Comparison of ENCODE assay signal across 32 mouse cellular contexts in genomic region chr4:59888014-59888413, GRCm38 (mm10). TPM values are rescaled to one million over a fixed set of nuclear protein-coding genes. Genes with fewer than 3 reads are reported as not detected.
DNase-seq lines count a peak whose midpoint lies in the region; ATAC-seq and TF ChIP-seq lines count a peak whose summit lies in the region.
"Had no signal": no experiment of that assay in that cellular context is flagged by ENCODE, and none has a peak within 500 bp of the region (broad histone marks: within the 10 kb centered on the region; RNA-seq: fewer than 3 reads in every experiment).

No protein-coding gene starts in this region.

- no peaks in the 10 kb centered on the region for H3K36me3 ChIP-seq in kidney, adult 2 months (ENCODE audit: control insufficient read depth, insufficient read depth, low read length)
- peaks cover 7% of the 10 kb centered on the region for H3K36me3 ChIP-seq in kidney, postnatal 0 days (ENCODE audit: insufficient read depth, low read length)
- H3K36me3 ChIP-seq: stomach, embryonic 15.5 days had no signal

- H3K4me2 ChIP-seq in kidney, postnatal 0 days (ENCODE audit: low read length): no peak overlapping the region
- H3K4me2 ChIP-seq: forebrain, embryonic 15.5 days; heart, embryonic 13.5 days; hindbrain, embryonic 15.5 days; midbrain, embryonic 15.5 days; neural tube, embryonic 12.5 days; stomach, embryonic 15.5 days had no signal

- no peak overlapping the region for H3K27ac ChIP-seq in kidney, adult 2 months (ENCODE audit: insufficient read depth, low read depth, low read length)
- H3K27ac ChIP-seq in kidney, postnatal 0 days: no peak overlapping the region
- H3K27ac ChIP-seq: embryonic facial prominence, embryonic 10.5 days; forebrain, embryonic 15.5 days; heart, embryonic 13.5 days; hindbrain, embryonic 15.5 days; midbrain, embryonic 15.5 days; neural tube, embryonic 12.5 days; stomach, embryonic 15.5 days had no signal

- intact Hi-C loops in heart, postnatal 25 days (cut with DNase I): no loop called here

- ATAC-seq in common myeloid progenitor, adult 5-6 weeks (replicated peaks; ENCODE audit: low read depth, poor library complexity, severe bottlenecking): peak; percentile 59
- ATAC-seq in kidney, postnatal 0 days (replicated peaks; ENCODE audit: low FRiP score, low read depth): peak; percentile 82
- peak; percentile 52 for ATAC-seq in megakaryocyte, adult 5-6 weeks (ENCODE audit: poor library complexity, severe bottlenecking)
- ATAC-seq: forebrain, embryonic 15.5 days; liver, postnatal 0 days; midbrain, embryonic 15.5 days; Patski had no signal

- WGBS in kidney, adult 2 months: 48% methylated on average over 5 of the region's 5 CpGs
- WGBS in kidney, postnatal 0 days: 30% methylated on average over 5 of the region's 5 CpGs

- no peak overlapping the region for H3K9ac ChIP-seq in kidney, postnatal 0 days (ENCODE audit: low read depth, low read length)
- H3K9ac ChIP-seq: forebrain, embryonic 15.5 days; heart, embryonic 13.5 days; hindbrain, embryonic 15.5 days; liver, postnatal 0 days; midbrain, embryonic 15.5 days; neural tube, embryonic 12.5 days; stomach, embryonic 15.5 days had no signal

- TF ChIP-seq CTCF in kidney, adult 2 months (conservative IDR thresholded peaks at IDR 0.05; ENCODE audit: insufficient read depth, insufficient read length, low read depth, low read length): no peak
- no peak for TF ChIP-seq CTCF in kidney, postnatal 0 days (IDR thresholded peaks at IDR 0.05; ENCODE audit: low read depth)

- no peak overlapping the region for H3K4me3 ChIP-seq in kidney, adult 2 months (ENCODE audit: insufficient read depth, low read depth, low read length)
- H3K4me3 ChIP-seq in kidney, postnatal 0 days (replicated peaks; ENCODE audit: low read depth, low read length): no peak overlapping the region
- H3K4me3 ChIP-seq: embryonic facial prominence, embryonic 10.5 days; forebrain, embryonic 15.5 days; heart, embryonic 13.5 days; hindbrain, embryonic 15.5 days; midbrain, embryonic 15.5 days; neural tube, embryonic 12.5 days; stomach, embryonic 15.5 days had no signal

- no peaks in the 10 kb centered on the region for H3K27me3 ChIP-seq in kidney, adult 2 months (replicated peaks; ENCODE audit: control insufficient read depth, insufficient read depth, low read length)
- H3K27me3 ChIP-seq in kidney, postnatal 0 days (ENCODE audit: insufficient read depth, low read length): no peaks in the 10 kb centered on the region
- H3K27me3 ChIP-seq: forebrain, embryonic 15.5 days; heart, embryonic 13.5 days; hindbrain, embryonic 15.5 days; midbrain, embryonic 15.5 days; neural tube, embryonic 12.5 days; Patski; stomach, embryonic 15.5 days had no signal

- peak; percentile 84 for DNase-seq in kidney, adult 2 months
- DNase-seq in kidney, postnatal 0 days (ENCODE audit: low spot score): peak; percentile 36
- no peak for DNase-seq in cerebellum, postnatal 4 days (ENCODE audit: low spot score in 2 of 2)
- no peak for DNase-seq in lung, adult 18-20 months
- no peak for DNase-seq in retina, postnatal 1 day
- DNase-seq in heart, postnatal 25 days (ENCODE audit: low spot score): no peak
- DNase-seq: cerebellum, adult 8-10 months; gastrocnemius, postnatal 14 days; heart, adult 18-20 months; heart, postnatal 14 days; layer of hippocampus, postnatal 36 days; liver, postnatal 0 days; lung, postnatal 10 days; right cerebral cortex, postnatal 4 days; thymus, postnatal 36 days had no signal

- TF ChIP-seq POLR2A in kidney, adult 2 months (IDR thresholded peaks at IDR 0.05; ENCODE audit: low read depth, low read length): no peak

- no peaks in the 10 kb centered on the region for H3K9me3 ChIP-seq in kidney, postnatal 0 days (replicated peaks; ENCODE audit: low read length)
- H3K9me3 ChIP-seq: embryonic facial prominence, embryonic 10.5 days; forebrain, embryonic 15.5 days; heart, embryonic 13.5 days; hindbrain, embryonic 15.5 days; midbrain, embryonic 15.5 days; neural tube, embryonic 12.5 days; stomach, embryonic 15.5 days had no signal

- H3K4me1 ChIP-seq in kidney, adult 2 months (ENCODE audit: control insufficient read depth, insufficient read depth, low read length): no peaks in the 10 kb centered on the region
- H3K4me1 ChIP-seq in kidney, postnatal 0 days (replicated peaks; ENCODE audit: insufficient read depth, low read length): no peaks in the 10 kb centered on the region
- H3K4me1 ChIP-seq: embryonic facial prominence, embryonic 10.5 days; forebrain, embryonic 15.5 days; hindbrain, embryonic 15.5 days; midbrain, embryonic 15.5 days; neural tube, embryonic 12.5 days; stomach, embryonic 15.5 days had no signal

RNA-seq across cellular contexts. Expression of gene Slc46a2, which starts 26.8 kb away (rescaled TPM):
- total RNA-seq in common myeloid progenitor, adult 5-6 weeks (2017): not detected in 2 replicates
- polyA plus RNA-seq in kidney, adult 2 months (2012; rRNA removed): 0.10 and 0.11 TPM in 2 replicates
- 0.08 and 0.24 TPM in 2 replicates for polyA plus RNA-seq in kidney, postnatal 0 days (2015; fragmentation: Nextera tagmentation; extraction: Ambion mirVana)
- total RNA-seq in megakaryocyte, adult 5-6 weeks (2015): not detected in 2 replicates
- not detected in 2 replicates for total RNA-seq in megakaryocyte, adult 5-6 weeks (2017)
- total RNA-seq in heart, postnatal 25 days (2021): under 1 TPM; 0.44 to 0.48 TPM
- total RNA-seq: adrenal gland, adult 18-20 months; ES-E14; gastrocnemius, postnatal 14 days; layer of hippocampus, adult 8-10 months; layer of hippocampus, postnatal 36 days; left cerebral cortex, postnatal 10 days; liver, adult 2 months had no signal
- polyA plus RNA-seq: cortical plate, adult 2 months; hindbrain, embryonic 15.5 days; limb, embryonic 11.5 days; liver, adult 2 months; liver, postnatal 0 days; neural tube, embryonic 12.5 days; Patski had no signal

Comparison
In these comparisons a context has a peak if more than half of its experiments do, and no peak if none do; other contexts are left out.
1. DNase-seq: peak in kidney, adult 2 months (single experiment) and kidney, postnatal 0 days (single experiment); none in cerebellum, postnatal 4 days (0 of 2), lung, adult 18-20 months (0 of 2), retina, postnatal 1 day (single experiment) and heart, postnatal 25 days (single experiment).
2. Peak in every context shown above with its lines, with median percentiles within 50 percentile points of each other: ATAC-seq.